Mouse (Mus musculus): ENCODE measurements around the gene Aff1. TPM values are rescaled to one million over a fixed set of nuclear protein-coding genes. Genes with fewer than 3 reads are reported as not detected.

The Aff1 gene
- polyA plus RNA-seq, 2 experiments, result 7.0 to 17.1 TPM

DNA sequence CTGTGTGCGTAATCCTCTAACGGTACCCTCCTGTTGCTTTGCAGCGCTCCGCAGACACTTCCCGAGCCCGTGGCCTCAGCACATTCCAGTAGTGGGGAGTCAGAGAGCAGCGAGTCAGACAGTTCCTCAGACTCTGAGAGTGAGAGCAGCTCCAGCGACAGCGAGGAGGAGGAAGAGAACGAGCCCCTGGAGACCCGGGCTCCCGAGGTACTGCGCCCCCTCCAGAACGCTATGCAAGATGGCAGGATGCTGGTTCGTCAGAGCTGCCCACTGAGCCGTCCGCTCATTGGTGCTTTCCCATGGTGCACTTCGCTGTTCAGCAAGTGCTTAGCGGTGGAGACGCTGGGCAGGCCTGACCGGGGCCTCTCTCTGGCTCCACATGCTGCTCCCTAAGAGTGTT is 136.1 kb downstream of the Aff1 start:
- no peak overlapping the region for H3K27ac ChIP-seq
- no peak for DNase-seq (ENCODE audit: low read depth in 3 of 3, low spot score in 3 of 3)
- no peaks in the 10 kb centered on the region for H3K27me3 ChIP-seq (ENCODE audit: control insufficient read depth, insufficient read depth, low read length)
- H3K4me1 ChIP-seq (replicated peaks; ENCODE audit: control insufficient read depth in 2 of 2, insufficient read depth in 2 of 2, low read length in 1 of 2), result no peaks in the 10 kb centered on the region
- ATAC-seq (ENCODE audit: insufficient read depth), result no peak
- 92% methylated on average over 21 of the region's 21 CpGs for WGBS (ENCODE audit: insufficient replicate concordance)
- no peak overlapping the region for H3K9ac ChIP-seq (replicated peaks)
- peaks cover 89% of the 10 kb centered on the region for H3K36me3 ChIP-seq (replicated peaks; ENCODE audit: control insufficient read depth, insufficient read depth, low read depth)
- H3K4me3 ChIP-seq (ENCODE audit: insufficient read depth in 1 of 2, low read depth in 2 of 2, low read length in 2 of 2), result no peak overlapping the region
- no peak for TF ChIP-seq EP300 (IDR thresholded peaks at IDR 0.05; ENCODE audit: low read depth)
- no peak for TF ChIP-seq CTCF (IDR thresholded peaks at IDR 0.05; ENCODE audit: low read depth)
- no peaks in the 10 kb centered on the region for H3K9me3 ChIP-seq (ENCODE audit: control insufficient read depth, low read length)
- H3K4me2 ChIP-seq (ENCODE audit: low read depth), result no peak overlapping the region

DNA sequence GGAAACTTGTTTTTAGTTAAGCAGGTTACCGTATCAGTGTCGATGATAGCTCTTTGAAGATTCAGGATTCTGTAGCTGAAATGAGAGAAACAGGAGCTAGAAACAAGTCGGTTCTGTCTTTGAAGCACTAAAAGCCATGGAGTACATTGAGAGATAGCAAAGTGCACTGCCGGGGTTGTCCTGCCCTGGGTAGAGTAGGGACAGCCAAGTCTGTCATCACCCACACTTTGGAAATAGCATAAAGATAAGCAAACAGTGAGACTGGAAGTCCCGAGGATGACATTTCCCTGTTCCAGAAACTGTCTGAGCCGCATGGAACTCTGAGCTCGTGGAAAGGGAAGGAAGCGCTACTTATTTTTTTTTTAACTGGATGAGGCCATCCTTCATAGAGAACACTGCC is 136.6 kb downstream of the Aff1 start:
- no peaks in the 10 kb centered on the region for H3K4me1 ChIP-seq (replicated peaks; ENCODE audit: control insufficient read depth in 2 of 2, insufficient read depth in 2 of 2, low read length in 1 of 2)
- no peak for DNase-seq (ENCODE audit: low read depth in 3 of 3, low spot score in 3 of 3)
- no peak for ATAC-seq (ENCODE audit: insufficient read depth)
- H3K27me3 ChIP-seq (ENCODE audit: control insufficient read depth, insufficient read depth, low read length), result no peaks in the 10 kb centered on the region
- WGBS (ENCODE audit: insufficient replicate concordance), result 81% methylated on average over 8 of the region's 8 CpGs
- no peak overlapping the region for H3K4me2 ChIP-seq (ENCODE audit: low read depth)
- no peak overlapping the region for H3K4me3 ChIP-seq (ENCODE audit: insufficient read depth in 1 of 2, low read depth in 2 of 2, low read length in 2 of 2)
- H3K36me3 ChIP-seq (replicated peaks; ENCODE audit: control insufficient read depth, insufficient read depth, low read depth), result peaks cover 90% of the 10 kb centered on the region
- H3K9me3 ChIP-seq (ENCODE audit: control insufficient read depth, low read length), result no peaks in the 10 kb centered on the region
- no peak for TF ChIP-seq CTCF (IDR thresholded peaks at IDR 0.05; ENCODE audit: low read depth)
- TF ChIP-seq EP300 (IDR thresholded peaks at IDR 0.05; ENCODE audit: low read depth), result no peak
- H3K9ac ChIP-seq (replicated peaks), result no peak overlapping the region
- H3K27ac ChIP-seq, result no peak overlapping the region

DNA sequence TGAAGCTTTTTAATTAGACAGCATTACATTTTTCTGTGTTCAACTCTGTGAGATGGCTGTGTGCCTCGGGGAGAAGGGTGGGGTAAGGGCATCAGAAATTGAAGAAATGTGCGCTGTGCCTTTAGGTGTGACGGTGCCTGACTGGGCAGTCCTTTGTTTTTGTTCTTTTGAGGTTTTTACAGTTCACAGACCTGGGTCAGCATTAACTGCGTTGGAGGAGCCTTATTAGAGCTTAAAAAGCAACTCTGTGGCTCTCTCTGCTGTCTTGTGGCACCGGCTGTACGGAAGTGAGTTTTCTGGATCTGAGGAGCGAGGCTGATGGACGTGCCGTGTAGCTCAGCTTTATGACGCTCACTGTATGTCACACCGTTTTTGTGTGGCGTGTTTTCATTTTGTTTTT is 137.0 kb downstream of the Aff1 start:
- TF ChIP-seq CTCF (IDR thresholded peaks at IDR 0.05; ENCODE audit: low read depth), result no peak
- TF ChIP-seq EP300 (IDR thresholded peaks at IDR 0.05; ENCODE audit: low read depth), result no peak
- DNase-seq (ENCODE audit: low read depth in 3 of 3, low spot score in 3 of 3) (no peak), ATAC-seq (ENCODE audit: insufficient read depth) (no peak)
- Histone ChIP-seq H3K27me3 (ENCODE audit: control insufficient read depth, insufficient read depth, low read length) (no peaks in the 10 kb centered on the region), H3K9ac (replicated peaks) (no peak overlapping the region), H3K4me1 (replicated peaks; ENCODE audit: control insufficient read depth in 2 of 2, insufficient read depth in 2 of 2, low read length in 1 of 2) (no peaks in the 10 kb centered on the region), H3K9me3 (ENCODE audit: control insufficient read depth, low read length) (no peaks in the 10 kb centered on the region), H3K4me2 (ENCODE audit: low read depth) (no peak overlapping the region), H3K36me3 (replicated peaks; ENCODE audit: control insufficient read depth, insufficient read depth, low read depth) (peaks cover 92% of the 10 kb centered on the region), H3K4me3 (ENCODE audit: insufficient read depth in 1 of 2, low read depth in 2 of 2, low read length in 2 of 2) (no peak overlapping the region), H3K27ac (no peak overlapping the region)
- WGBS (ENCODE audit: insufficient replicate concordance), result 92% methylated on average over 12 of the region's 12 CpGs

GRCm38 (mm10) chr5:103830886-103831285 is 138.7 kb downstream of the Aff1 start:
- no peak for ATAC-seq (ENCODE audit: insufficient read depth)
- whole genome bisulfite sequencing (ENCODE audit: insufficient replicate concordance), result 88% methylated on average over 1 of the region's 1 CpGs

DNA sequence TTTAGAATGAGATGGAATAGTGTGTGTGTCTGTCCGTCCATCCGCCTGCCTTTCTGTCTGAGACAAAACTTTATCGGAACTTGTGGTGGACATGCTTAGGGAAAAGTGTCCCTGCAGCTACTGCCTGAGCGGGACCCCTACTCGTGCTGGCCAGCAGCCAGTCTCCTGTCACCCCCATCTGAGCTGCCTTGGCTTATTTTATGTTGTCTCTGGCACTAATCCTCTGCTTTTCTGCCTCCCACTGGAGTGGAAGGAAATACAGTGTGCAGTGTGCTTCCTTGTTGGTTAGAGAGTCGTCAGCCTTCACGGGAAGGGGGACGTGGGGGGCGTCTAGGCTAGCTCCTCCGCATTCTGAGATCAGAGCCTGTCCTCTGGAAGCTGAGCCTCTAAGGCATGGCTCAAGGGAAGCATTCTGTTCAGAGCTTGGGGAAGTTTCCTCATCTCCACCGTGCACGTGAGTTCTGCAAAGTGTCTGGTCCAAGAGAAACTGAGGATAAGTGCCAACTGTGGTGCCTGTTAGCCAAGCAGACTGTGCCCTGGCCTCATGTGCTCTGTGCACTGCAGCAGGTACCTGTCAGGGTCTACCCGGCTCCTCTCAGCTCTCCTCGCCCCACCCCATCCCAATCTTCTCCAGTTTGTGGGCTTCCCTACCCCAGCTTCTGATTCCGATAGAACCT is 143.4 kb downstream of the Aff1 start:
- no peak overlapping the region for H3K9ac ChIP-seq (replicated peaks)
- TF ChIP-seq EP300 (IDR thresholded peaks at IDR 0.05; ENCODE audit: low read depth) (no peak), CTCF (IDR thresholded peaks at IDR 0.05; ENCODE audit: low read depth) (no peak)
- WGBS (ENCODE audit: insufficient replicate concordance), result 78% methylated on average over 15 of the region's 15 CpGs
- H3K9me3 ChIP-seq (ENCODE audit: control insufficient read depth, low read length), result no peaks in the 10 kb centered on the region
- no peak overlapping the region for H3K4me3 ChIP-seq (ENCODE audit: insufficient read depth in 1 of 2, low read depth in 2 of 2, low read length in 2 of 2)
- H3K27ac ChIP-seq, result no peak overlapping the region
- H3K4me2 ChIP-seq (ENCODE audit: low read depth), result no peak overlapping the region
- no peaks in the 10 kb centered on the region for H3K27me3 ChIP-seq (ENCODE audit: control insufficient read depth, insufficient read depth, low read length)
- no peak for DNase-seq (ENCODE audit: low read depth in 3 of 3, low spot score in 3 of 3)
- ATAC-seq (ENCODE audit: insufficient read depth), result no peak
- no peaks in the 10 kb centered on the region for H3K4me1 ChIP-seq (replicated peaks; ENCODE audit: control insufficient read depth in 2 of 2, insufficient read depth in 2 of 2, low read length in 1 of 2)
- peaks cover 87% of the 10 kb centered on the region for H3K36me3 ChIP-seq (replicated peaks; ENCODE audit: control insufficient read depth, insufficient read depth, low read depth)

More at GRCm38 (mm10) chr5:103830886-103831285, 138.7 kb downstream of the Aff1 start:
- DNase-seq (ENCODE audit: low read depth in 3 of 3, low spot score in 3 of 3), result no peak
- Histone ChIP-seq H3K27ac (no peak overlapping the region), H3K27me3 (ENCODE audit: control insufficient read depth, insufficient read depth, low read length) (no peaks in the 10 kb centered on the region), H3K9ac (replicated peaks) (no peak overlapping the region), H3K4me3 (ENCODE audit: insufficient read depth in 1 of 2, low read depth in 2 of 2, low read length in 2 of 2) (no peak overlapping the region), H3K9me3 (ENCODE audit: control insufficient read depth, low read length) (no peaks in the 10 kb centered on the region), H3K4me1 (replicated peaks; ENCODE audit: control insufficient read depth in 2 of 2, insufficient read depth in 2 of 2, low read length in 1 of 2) (no peaks in the 10 kb centered on the region), H3K4me2 (ENCODE audit: low read depth) (no peak overlapping the region), H3K36me3 (replicated peaks; ENCODE audit: control insufficient read depth, insufficient read depth, low read depth) (peaks cover 100% of the 10 kb centered on the region)
- TF ChIP-seq CTCF (IDR thresholded peaks at IDR 0.05; ENCODE audit: low read depth), result no peak
- no peak for TF ChIP-seq EP300 (IDR thresholded peaks at IDR 0.05; ENCODE audit: low read depth)

All from liver, embryonic 14.5 days (tissue).